Mouse (Mus musculus): ENCODE data around the gene Dact2. TPM values are rescaled to one million over a fixed set of nuclear protein-coding genes. Genes with fewer than 3 reads are reported as not detected.

Gene Dact2
- polyA plus RNA-seq, 1 experiment, result 8.3 TPM

- H3K4me3 ChIP-seq (ENCODE audit: control insufficient read depth, low read depth, low read length), result no peak overlapping the region
- H3K36me3 ChIP-seq (ENCODE audit: control insufficient read depth, insufficient read depth, low read length), result no peaks in the 10 kb centered on the region
- TF ChIP-seq CTCF (IDR thresholded peaks at IDR 0.05; ENCODE audit: control insufficient read depth, insufficient read depth, insufficient replicate concordance, low read depth, low read length) (no peak), POLR2A (IDR thresholded peaks at IDR 0.05; ENCODE audit: control insufficient read depth, low read depth, low read length) (no peak)
- H3K4me1 ChIP-seq (ENCODE audit: control insufficient read depth, insufficient read depth, low read length), result peaks cover 28% of the 10 kb centered on the region
- no peak overlapping the region for H3K27ac ChIP-seq (ENCODE audit: control insufficient read depth, insufficient read depth, low read depth, low read length)
- no peaks in the 10 kb centered on the region for H3K27me3 ChIP-seq (ENCODE audit: control insufficient read depth, insufficient read depth, low read length)
These were observed 3.9 kb downstream of the Dact2 start for GRCm38 (mm10) chr17:14200206-14200605.

DNA sequence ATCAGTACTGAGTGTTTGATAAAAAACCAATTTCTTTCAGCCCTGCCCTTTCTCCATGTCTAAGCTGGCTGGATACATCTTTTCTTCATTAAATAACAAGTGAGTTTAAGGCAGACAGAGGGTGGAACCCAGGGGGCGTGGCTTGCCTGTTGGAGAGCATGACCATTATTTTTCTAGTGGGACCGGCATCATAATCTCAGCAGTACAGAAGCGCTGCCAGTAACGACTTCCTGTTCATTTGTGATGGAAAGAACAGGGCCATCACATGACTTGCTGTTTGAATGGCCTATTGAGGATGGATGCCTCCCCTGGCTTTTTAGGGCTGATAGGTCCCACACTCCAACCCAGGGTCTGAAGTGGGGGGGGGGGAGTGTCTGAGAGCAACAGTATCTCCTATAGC, 4.5 kb downstream of the Dact2 start:
- no peak overlapping the region for H3K4me3 ChIP-seq (ENCODE audit: control insufficient read depth, low read depth, low read length)
- H3K27ac ChIP-seq (ENCODE audit: control insufficient read depth, insufficient read depth, low read depth, low read length), result no peak overlapping the region
- no peaks in the 10 kb centered on the region for H3K36me3 ChIP-seq (ENCODE audit: control insufficient read depth, insufficient read depth, low read length)
- TF ChIP-seq CTCF (IDR thresholded peaks at IDR 0.05; ENCODE audit: control insufficient read depth, insufficient read depth, insufficient replicate concordance, low read depth, low read length) (no peak), POLR2A (IDR thresholded peaks at IDR 0.05; ENCODE audit: control insufficient read depth, low read depth, low read length) (no peak)
- peaks cover 28% of the 10 kb centered on the region for H3K4me1 ChIP-seq (ENCODE audit: control insufficient read depth, insufficient read depth, low read length)
- no peaks in the 10 kb centered on the region for H3K27me3 ChIP-seq (ENCODE audit: control insufficient read depth, insufficient read depth, low read length)

DNA sequence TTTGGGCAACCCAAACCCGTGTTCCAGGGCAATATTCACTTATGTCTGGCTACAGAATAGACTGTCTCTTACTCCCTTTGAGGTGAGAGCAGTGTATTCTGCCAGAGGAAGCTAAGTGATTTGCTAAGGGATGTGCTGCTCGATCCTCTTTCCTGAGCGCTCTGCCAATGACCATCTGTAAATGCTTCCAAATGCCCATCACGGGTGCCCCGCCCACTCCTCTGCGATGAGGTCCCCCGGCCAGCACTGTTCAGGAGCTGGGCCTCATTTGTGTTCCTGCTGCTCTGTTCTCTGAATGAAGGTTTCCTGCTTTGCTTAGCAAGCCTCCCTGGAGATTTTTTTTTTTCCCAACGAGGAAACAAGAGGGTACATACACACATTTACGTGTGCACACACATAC, 11.2 kb downstream of the Dact2 start:
- TF ChIP-seq CTCF (IDR thresholded peaks at IDR 0.05; ENCODE audit: control insufficient read depth, insufficient read depth, insufficient replicate concordance, low read depth, low read length), result no peak
- TF ChIP-seq POLR2A (IDR thresholded peaks at IDR 0.05; ENCODE audit: control insufficient read depth, low read depth, low read length), result no peak
- Histone ChIP-seq H3K27ac (ENCODE audit: control insufficient read depth, insufficient read depth, low read depth, low read length) (no peak overlapping the region), H3K4me1 (ENCODE audit: control insufficient read depth, insufficient read depth, low read length) (no peaks in the 10 kb centered on the region; the same call in none of the 2 replicates), H3K4me3 (ENCODE audit: control insufficient read depth, low read depth, low read length) (no peak overlapping the region), H3K27me3 (ENCODE audit: control insufficient read depth, insufficient read depth, low read length) (no peaks in the 10 kb centered on the region), H3K36me3 (ENCODE audit: control insufficient read depth, insufficient read depth, low read length) (no peaks in the 10 kb centered on the region)

DNA sequence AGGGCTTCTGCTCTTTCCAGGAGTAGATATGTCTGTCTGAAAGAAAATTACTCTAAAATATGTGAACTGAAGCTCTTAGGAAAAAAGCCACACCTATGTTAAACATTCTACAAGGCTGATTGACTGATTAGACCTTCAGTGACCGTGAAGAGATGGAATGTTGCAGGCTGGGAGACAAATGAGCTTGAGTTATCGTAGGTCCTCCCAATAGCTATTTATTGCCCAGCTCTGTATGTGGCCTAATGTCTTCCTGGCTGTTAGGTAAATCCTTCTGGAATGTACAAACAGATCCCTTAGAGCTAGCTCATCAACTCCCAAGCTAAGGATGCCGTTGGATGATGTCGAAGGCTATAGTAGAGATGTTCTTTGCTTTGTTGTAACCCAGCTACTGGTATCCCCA, 11.7 kb downstream of the Dact2 start:
- Histone ChIP-seq H3K27me3 (ENCODE audit: control insufficient read depth, insufficient read depth, low read length) (no peaks in the 10 kb centered on the region), H3K36me3 (ENCODE audit: control insufficient read depth, insufficient read depth, low read length) (no peaks in the 10 kb centered on the region), H3K4me3 (ENCODE audit: control insufficient read depth, low read depth, low read length) (no peak overlapping the region), H3K27ac (ENCODE audit: control insufficient read depth, insufficient read depth, low read depth, low read length) (no peak overlapping the region), H3K4me1 (ENCODE audit: control insufficient read depth, insufficient read depth, low read length) (no peaks in the 10 kb centered on the region; the same call in none of the 2 replicates)
- no peak for TF ChIP-seq CTCF (IDR thresholded peaks at IDR 0.05; ENCODE audit: control insufficient read depth, insufficient read depth, insufficient replicate concordance, low read depth, low read length)
- TF ChIP-seq POLR2A (IDR thresholded peaks at IDR 0.05; ENCODE audit: control insufficient read depth, low read depth, low read length), result no peak

DNA sequence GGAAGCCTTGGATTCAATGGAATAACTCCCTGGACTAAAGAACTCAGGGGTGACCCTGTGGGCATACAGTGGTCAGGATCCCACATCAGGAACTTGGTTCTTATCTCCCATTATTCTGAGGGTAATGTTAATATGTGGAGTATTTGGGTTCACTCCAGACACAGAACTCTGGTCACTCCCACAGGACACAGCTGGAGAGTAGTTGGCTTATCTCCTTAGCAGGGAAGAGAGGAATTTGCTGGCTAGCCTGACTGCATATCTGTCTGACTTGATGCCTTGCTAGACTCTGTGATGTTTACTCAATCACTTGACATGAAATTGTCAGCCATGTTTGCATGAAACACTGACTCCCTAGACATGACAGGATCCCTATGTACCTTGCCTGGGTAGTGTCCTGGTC, 15.6 kb downstream of the Dact2 start:
- H3K4me3 ChIP-seq (ENCODE audit: control insufficient read depth, low read depth, low read length), result no peak overlapping the region
- H3K27me3 ChIP-seq (ENCODE audit: control insufficient read depth, insufficient read depth, low read length), result no peaks in the 10 kb centered on the region
- TF ChIP-seq CTCF (IDR thresholded peaks at IDR 0.05; ENCODE audit: control insufficient read depth, insufficient read depth, insufficient replicate concordance, low read depth, low read length) (no peak), POLR2A (IDR thresholded peaks at IDR 0.05; ENCODE audit: control insufficient read depth, low read depth, low read length) (no peak)
- no peak overlapping the region for H3K27ac ChIP-seq (ENCODE audit: control insufficient read depth, insufficient read depth, low read depth, low read length)
- H3K4me1 ChIP-seq (ENCODE audit: control insufficient read depth, insufficient read depth, low read length), result no peaks in the 10 kb centered on the region
- no peaks in the 10 kb centered on the region for H3K36me3 ChIP-seq (ENCODE audit: control insufficient read depth, insufficient read depth, low read length)

DNA sequence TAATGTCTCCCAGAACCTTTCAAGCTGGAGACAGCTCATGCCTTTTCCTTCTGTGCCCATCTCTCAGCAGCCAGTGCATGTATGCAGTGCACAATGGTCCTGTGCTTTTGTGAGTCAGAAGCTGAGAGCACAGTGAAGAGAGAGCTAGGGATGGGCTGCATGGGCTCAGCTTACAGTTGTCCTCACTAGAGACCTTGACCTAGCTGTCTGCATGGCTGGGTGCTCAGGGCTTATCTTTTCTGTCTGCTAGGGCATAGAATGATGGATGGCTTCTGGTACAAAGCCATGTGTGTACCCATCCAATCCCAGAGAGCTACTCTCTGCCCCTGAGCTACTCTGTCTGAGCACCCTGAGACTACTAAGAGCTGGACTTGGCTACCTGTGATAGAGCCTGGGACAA, 17.0 kb downstream of the Dact2 start:
- Histone ChIP-seq H3K36me3 (ENCODE audit: control insufficient read depth, insufficient read depth, low read length) (no peaks in the 10 kb centered on the region), H3K27me3 (ENCODE audit: control insufficient read depth, insufficient read depth, low read length) (no peaks in the 10 kb centered on the region), H3K4me3 (ENCODE audit: control insufficient read depth, low read depth, low read length) (no peak overlapping the region), H3K4me1 (ENCODE audit: control insufficient read depth, insufficient read depth, low read length) (no peaks in the 10 kb centered on the region), H3K27ac (ENCODE audit: control insufficient read depth, insufficient read depth, low read depth, low read length) (no peak overlapping the region)
- no peak for TF ChIP-seq CTCF (IDR thresholded peaks at IDR 0.05; ENCODE audit: control insufficient read depth, insufficient read depth, insufficient replicate concordance, low read depth, low read length)
- no peak for TF ChIP-seq POLR2A (IDR thresholded peaks at IDR 0.05; ENCODE audit: control insufficient read depth, low read depth, low read length)

- TF ChIP-seq CTCF (IDR thresholded peaks at IDR 0.05; ENCODE audit: control insufficient read depth, insufficient read depth, insufficient replicate concordance, low read depth, low read length), result no peak
- no peak for TF ChIP-seq POLR2A (IDR thresholded peaks at IDR 0.05; ENCODE audit: control insufficient read depth, low read depth, low read length)
- Histone ChIP-seq H3K27ac (ENCODE audit: control insufficient read depth, insufficient read depth, low read depth, low read length) (no peak overlapping the region), H3K27me3 (ENCODE audit: control insufficient read depth, insufficient read depth, low read length) (no peaks in the 10 kb centered on the region), H3K36me3 (ENCODE audit: control insufficient read depth, insufficient read depth, low read length) (no peaks in the 10 kb centered on the region), H3K4me1 (ENCODE audit: control insufficient read depth, insufficient read depth, low read length) (no peaks in the 10 kb centered on the region), H3K4me3 (ENCODE audit: control insufficient read depth, low read depth, low read length) (no peak overlapping the region)
These were observed 17.9 kb downstream of the Dact2 start for GRCm38 (mm10) chr17:14186176-14186575.
